Mouse (Mus musculus) bone marrow macrophage, adult 2 months (primary cell): ENCODE measurements around the gene 6330403K07Rik. TPM values are rescaled to one million over a fixed set of nuclear protein-coding genes. Genes with fewer than 3 reads are reported as not detected.
A peak's percentile ranks its signal among the peaks of the same experiment; 100 is the strongest.

Experiments used
- H3K27ac ChIP-seq: 2 replicates; pipeline ENCODE4 v1.5.1; 2012; ENCODE audit warnings: low read depth, low read length; ENCODE audit not compliant: insufficient read depth
- H3K4me1 ChIP-seq: 2 replicates; pipeline ENCODE4 v1.6.1; 2012; ENCODE audit warnings: low read length; ENCODE audit not compliant: control insufficient read depth, insufficient read depth
- H3K4me3 ChIP-seq: 2 replicates; pipeline ENCODE4 v1.5.1; 2012; ENCODE audit warnings: mild to moderate bottlenecking, low read length, moderate library complexity; ENCODE audit not compliant: insufficient read depth
- CTCF ChIP-seq: IDR thresholded peaks from 2 replicates; pipeline ENCODE4 v1.5.1; 2012; ENCODE audit warnings: low read depth, mild to moderate bottlenecking, low read length, moderate library complexity
- POLR2A ChIP-seq: IDR thresholded peaks from 2 replicates; pipeline ENCODE4 v1.6.1; 2012; ENCODE audit warnings: mild to moderate bottlenecking, low read depth, low read length, borderline replicate concordance
- polyA plus RNA-seq: library from polyadenylated mRNA; stranded (reverse); fragments of >200 nt; gene quantifications from 2 replicates; pipeline ENCODE4 v1.2.4, GENCODE M21; 2012; ENCODE audit not compliant: missing spikeins, insufficient read depth, insufficient read length

Gene 6330403K07Rik
- polyA plus RNA-seq = not detected in 2 replicates

DNA sequence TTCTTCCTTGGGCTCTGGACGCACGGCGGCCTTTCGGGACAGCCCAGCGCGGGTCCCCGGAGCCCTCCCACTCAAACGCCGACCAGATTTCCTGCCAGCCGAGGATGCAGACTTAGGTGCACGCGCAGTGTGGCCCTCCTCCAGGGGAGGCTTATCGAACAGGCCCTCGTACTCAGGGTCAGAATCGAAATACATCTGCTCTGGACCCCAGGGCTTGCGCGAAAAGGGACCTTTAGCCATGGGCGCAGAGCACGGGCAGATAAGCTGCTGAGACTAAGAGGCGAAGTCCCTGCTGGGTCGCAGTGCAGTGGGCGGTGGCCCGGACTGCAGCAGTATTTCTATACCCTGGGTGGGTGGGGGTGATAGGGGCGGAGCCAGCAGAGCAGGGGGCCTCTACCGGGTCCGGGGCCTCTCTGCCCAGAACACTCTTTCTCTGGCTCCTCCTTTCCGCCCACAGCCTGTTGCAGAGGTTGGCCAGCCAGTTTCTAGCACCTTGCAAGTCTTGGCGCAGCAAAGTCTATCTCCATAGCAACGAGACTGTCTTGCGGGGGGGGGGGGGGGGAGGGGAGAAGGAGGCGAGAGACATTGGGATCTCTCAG is at the start of gene 6330403K07Rik:
6330403K07Rik (minus strand) TSS at position 351 of the 599 bp plus-strand sequence.
- Histone ChIP-seq H3K27ac (no peak within 1 kb of the TSS), H3K4me1 (peaks cover 3% of the 10 kb centered on the region), H3K4me3 (peak within 1 kb of the TSS; percentile 8; the same call in 1 of the 2 replicates)
- TF ChIP-seq POLR2A (no peak), CTCF (no peak)

DNA sequence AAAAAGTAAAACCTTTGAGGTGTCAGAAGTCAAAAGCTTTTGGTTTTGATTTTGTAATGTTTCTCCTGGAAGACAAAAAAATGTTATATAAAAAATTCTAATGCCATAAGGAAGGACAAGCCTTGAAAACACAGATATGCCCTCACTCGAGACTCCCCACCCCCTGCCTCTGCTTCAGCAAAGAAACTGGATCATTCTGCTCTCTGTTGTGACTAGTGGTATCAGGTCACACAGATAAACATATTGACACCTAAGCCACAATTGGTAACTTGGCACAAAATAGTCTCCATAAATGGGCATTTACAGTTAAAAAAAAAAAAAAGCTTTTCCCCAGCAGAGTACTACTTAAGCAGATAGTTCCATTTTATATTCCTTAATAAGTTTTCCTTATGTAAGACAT is 43.0 kb upstream of the 6330403K07Rik start:
- no peak for TF ChIP-seq CTCF
- no peak for TF ChIP-seq POLR2A
- no peak overlapping the region for H3K27ac ChIP-seq
- H3K4me3 ChIP-seq = no peak overlapping the region
- no peaks in the 10 kb centered on the region for H3K4me1 ChIP-seq

DNA sequence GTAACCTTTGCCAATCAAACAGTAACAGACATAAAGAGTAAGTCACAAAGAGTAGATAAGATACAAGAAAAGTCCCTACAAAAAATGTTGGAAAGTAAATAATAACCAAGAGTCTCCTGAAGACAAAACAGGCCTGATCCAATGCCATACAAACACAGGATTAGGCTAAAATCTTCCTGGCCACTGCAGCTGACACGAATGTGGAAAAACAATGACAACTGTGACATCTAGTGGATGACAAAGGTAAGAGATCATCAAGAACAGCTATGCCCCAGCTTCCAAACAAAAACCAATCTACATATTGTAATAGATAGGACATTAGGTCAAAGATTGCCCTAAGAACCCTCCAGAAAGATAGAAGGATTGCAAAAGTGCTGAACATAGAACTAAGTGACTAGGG is 19.2 kb upstream of the 6330403K07Rik start:
- Histone ChIP-seq H3K4me3 (no peak overlapping the region), H3K27ac (no peak overlapping the region)
- no peak for TF ChIP-seq POLR2A
- TF ChIP-seq CTCF = no peak

DNA sequence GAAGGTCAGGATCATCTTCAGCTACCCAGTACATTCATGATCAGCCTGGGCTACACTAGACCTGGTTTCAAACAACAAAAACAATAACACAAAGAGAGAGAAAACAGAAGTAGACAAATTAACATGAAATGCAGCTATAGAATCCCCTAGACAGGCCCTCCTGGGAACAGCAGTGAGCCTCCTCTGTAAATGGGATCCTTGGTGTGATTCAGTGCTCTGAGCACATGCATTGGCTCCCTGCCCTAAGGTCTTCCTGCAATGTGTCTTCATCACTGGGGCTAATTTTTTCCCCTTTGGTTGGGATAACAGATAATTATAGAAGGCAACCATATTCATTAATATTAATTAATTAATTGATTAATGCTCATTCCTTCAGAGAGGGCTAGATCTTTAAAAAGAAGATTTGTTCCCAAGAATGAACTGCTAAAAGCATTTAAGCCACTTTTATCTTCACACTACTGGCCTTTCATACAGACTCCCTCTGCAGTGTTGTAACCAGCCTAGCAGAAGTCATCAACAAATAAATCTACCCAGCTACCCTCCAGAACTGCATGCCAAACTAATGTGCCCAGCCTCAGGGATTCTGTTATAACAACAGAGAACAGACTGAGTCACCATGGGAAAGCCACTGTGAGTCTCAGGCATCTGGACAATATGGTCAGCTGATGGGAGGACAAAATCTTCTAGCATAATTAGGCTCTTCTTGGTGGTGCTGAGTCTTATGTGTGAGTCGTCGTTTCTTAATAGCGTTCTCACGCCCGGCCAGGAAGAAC is 6.4 kb upstream of the 6330403K07Rik start:
- H3K27ac ChIP-seq = no peak overlapping the region
- H3K4me3 ChIP-seq = no peak overlapping the region
- TF ChIP-seq POLR2A (no peak), CTCF (no peak)
- H3K4me1 ChIP-seq = no peaks in the 10 kb centered on the region

More for the DNA sequence above, 19.2 kb upstream of the 6330403K07Rik start:
- H3K4me1 ChIP-seq = no peaks in the 10 kb centered on the region

DNA sequence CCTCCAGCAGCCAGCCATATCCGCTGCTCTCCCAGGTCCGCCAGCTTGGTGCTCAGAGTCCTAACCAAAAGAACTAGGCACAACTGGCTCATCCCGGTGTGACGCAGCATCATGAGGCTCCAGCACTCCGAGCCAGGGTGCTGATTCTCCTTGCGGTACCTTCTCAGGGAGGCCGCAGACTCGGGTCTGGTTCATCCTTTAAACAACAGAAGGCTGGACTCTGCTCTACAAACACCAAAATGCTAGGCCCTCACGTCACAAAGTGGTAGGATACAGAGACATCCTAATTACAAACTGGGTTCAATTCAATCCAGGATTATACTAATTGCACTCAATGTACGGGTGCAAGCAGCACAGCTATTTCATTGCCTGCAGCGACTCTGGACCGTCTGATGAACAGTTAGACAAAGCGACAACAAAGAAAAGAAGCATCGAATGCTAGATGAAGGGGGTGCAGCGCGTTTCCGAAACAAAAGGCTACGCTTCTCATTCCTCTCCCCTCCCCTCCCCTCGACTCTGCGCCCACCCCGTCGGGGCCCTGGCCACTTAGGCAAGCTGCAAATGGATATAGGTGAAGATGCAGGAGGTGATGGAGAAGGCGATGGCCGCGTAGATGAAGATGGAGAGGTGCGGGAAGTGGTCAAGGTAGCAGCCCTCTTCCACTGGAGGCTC is 686 bp downstream of the 6330403K07Rik start:
- no peak overlapping the region for H3K4me3 ChIP-seq
- H3K4me1 ChIP-seq = peaks cover 9% of the 10 kb centered on the region
- no peak for TF ChIP-seq POLR2A
- TF ChIP-seq CTCF = no peak
- no peak overlapping the region for H3K27ac ChIP-seq

DNA sequence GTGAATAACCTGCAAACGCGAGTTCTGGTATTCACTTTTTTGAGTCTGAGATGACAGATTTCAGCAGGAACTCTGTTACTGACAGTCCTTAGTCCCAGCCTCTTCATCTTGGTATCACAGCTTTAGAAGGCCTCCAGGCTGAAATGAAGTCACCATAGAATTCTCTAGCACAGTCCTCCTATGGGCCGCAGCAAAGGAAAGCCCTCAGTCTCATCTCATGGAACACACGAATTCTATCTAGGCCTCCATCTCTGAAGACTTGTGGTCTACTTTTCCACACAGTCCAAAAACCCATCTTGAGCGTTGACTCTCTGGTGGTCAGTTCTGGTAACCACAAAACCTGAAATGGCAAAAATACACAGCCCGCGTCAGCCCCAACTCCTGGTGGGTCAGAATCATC is 1.2 kb downstream of the 6330403K07Rik start:
- no peak overlapping the region for H3K27ac ChIP-seq
- no peak overlapping the region for H3K4me3 ChIP-seq
- no peak for TF ChIP-seq POLR2A
- TF ChIP-seq CTCF = no peak
- H3K4me1 ChIP-seq = peaks cover 13% of the 10 kb centered on the region

DNA sequence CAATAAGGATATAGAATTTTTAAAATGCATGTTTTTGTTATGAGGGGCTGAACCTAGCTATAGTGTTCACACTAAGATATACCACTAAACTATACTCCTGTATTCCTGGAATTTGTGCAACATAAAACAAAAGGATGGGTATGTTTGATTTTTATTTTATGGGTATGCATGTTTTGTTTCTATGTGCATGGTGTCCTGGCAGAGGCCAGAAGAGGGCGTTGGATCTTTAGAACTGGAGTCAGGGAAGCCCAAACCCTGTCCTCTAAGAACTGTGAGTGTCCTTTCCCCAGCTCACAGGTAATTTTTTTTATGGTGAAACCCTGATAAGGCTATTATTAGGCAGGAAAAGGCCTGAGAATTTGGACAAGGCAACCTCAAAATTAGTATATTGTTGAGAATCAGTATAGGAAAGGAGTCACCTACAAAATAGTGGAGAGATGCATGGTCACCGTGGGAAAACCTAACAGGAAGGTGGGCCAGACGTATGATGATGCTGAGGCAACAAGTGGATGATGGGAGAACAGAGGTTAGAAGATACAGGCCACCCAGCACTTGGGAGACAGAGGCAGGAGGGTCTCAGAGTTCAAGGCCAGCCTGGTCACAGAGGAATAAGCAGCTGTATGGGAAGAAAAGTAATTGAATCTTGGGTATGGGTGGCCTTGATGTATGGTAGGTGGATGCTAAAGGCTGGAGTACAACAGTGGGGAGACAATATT is 3.8 kb downstream of the 6330403K07Rik start:
- Histone ChIP-seq H3K27ac (no peak overlapping the region), H3K4me1 (peaks cover 13% of the 10 kb centered on the region), H3K4me3 (no peak overlapping the region)
- TF ChIP-seq POLR2A (no peak), CTCF (no peak)

DNA sequence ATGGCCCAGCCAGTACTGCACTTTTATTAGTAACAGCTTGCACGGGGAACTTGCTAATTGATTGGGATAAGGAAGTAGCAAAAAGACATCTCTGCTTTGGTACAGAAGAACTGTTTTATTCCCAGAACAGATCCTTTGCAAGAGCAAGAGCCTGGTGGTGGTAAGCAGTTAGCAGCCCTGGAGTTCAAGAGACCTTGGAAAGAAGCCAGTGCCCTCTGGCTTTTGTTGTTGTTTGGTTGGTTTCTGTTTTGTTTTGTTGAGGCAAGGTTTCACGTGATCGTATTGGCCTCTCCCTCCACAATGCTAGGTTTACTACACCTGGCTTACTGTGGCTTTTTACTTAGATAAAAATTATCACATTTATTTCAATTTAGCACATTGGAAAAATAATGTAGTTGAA is 5.0 kb downstream of the 6330403K07Rik start:
- Histone ChIP-seq H3K4me3 (no peak overlapping the region), H3K27ac (no peak overlapping the region), H3K4me1 (peaks cover 13% of the 10 kb centered on the region)
- TF ChIP-seq CTCF = no peak
- no peak for TF ChIP-seq POLR2A

DNA sequence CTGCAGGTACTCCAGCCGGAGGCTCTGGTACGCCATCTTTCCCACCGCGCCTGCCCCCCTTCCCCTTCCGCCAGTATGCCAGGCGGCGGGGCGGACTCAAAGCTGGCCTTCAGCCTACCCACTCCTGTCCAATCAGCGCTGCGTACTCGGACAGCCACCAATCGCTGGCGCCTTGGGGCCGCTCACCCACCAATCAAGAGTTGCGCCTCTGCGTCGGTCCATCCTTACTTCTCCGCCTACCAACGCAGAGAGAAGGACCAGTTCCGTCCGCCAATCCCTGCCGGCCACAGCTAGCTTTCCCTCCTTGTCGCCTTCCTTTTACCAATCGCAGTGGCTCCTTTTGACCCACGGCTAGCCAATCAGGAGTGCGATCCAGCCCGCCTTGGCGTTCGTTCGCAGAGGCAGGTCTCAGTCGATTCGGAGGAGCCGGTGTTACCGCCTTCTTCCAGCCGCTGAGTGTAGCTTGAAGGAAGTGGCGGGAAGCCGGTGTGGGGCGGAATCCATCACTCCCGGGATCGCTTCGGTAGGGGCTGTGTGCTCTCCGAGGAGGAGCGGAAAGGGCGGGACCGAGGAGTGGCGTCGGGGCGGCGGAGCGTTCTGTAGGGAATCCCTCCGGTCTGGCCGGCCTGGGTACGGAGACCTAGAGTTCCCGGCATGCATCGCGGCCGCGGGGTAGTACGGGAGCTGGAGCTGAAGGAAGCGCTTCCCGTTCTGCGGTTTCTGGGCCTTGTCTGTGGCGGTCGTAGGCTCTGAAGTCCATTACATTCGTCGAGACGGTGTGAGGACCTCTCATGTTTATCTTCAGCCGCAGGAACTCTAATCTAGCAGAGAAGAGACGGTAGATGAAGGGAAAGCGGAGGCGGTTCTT is 13.9 kb downstream of the 6330403K07Rik start, which contains the start of the genes Mis12 and Derl2:
Mis12 (plus strand) TSS at position 411 of the 868 bp plus-strand sequence.
Derl2 (minus strand) TSS at position 641 of the 868 bp plus-strand sequence.
- TF ChIP-seq POLR2A (0 out of 2 replicates have a peak, but pooled peaks have one; percentile 59), CTCF (no peak)
- peak within 1 kb of the TSS; percentile 81 for H3K27ac ChIP-seq
- H3K4me3 ChIP-seq = peak within 1 kb of the TSS; percentile 85
- peaks cover 16% of the 10 kb centered on the region for H3K4me1 ChIP-seq
